Mouse (Mus musculus) olfactory bulb, adult 2 months (tissue): ENCODE data around the gene Tmem132d.

ENCODE experiments used
- CTCF ChIP-seq: fragments of 200-500 bp; IDR thresholded peaks from 2 replicates; pipeline ENCODE4 v1.5.1; 2012; ENCODE audit warnings: low read depth, mild to moderate bottlenecking, low read length, moderate library complexity; ENCODE audit not compliant: insufficient read depth
- POLR2A ChIP-seq: fragments of 200-500 bp; IDR thresholded peaks from 2 replicates; pipeline ENCODE4 v1.6.1; 2012; ENCODE audit warnings: mild to moderate bottlenecking, low read depth, low read length, moderate library complexity; ENCODE audit not compliant: insufficient read depth

- TF ChIP-seq CTCF (no peak), POLR2A (no peak)
These were observed 238.8 kb downstream of the Tmem132d start for GRCm38 (mm10) chr5:128194106-128194505.
